Mouse (Mus musculus): ENCODE results near the gene Mitd1. TPM values are rescaled to one million over a fixed set of nuclear protein-coding genes. Genes with fewer than 3 reads are reported as not detected.

Gene Mitd1
- polyA plus RNA-seq, 1 experiment from 2014 or later = 27.6 TPM

- Histone ChIP-seq H3K36me3 (ENCODE audit: control insufficient read depth, insufficient read depth, low read length) (peaks cover 22% of the 10 kb centered on the region; the same call in 1 of the 2 replicates), H3K27ac (ENCODE audit: low read depth, low read length) (peak overlapping the region; percentile 62), H3K4me2 (replicated peaks; ENCODE audit: low read depth, low read length) (peak overlapping the region; percentile 54), H3K9me3 (ENCODE audit: control insufficient read depth, low read length) (peaks cover 8% of the 10 kb centered on the region; the same call in 1 of the 2 replicates), H3K4me3 (ENCODE audit: low read length) (peak overlapping the region; percentile 57), H3K4me1 (ENCODE audit: control insufficient read depth, insufficient read depth, low read length) (0 out of 2 replicates have a peak, but pooled peaks cover 6% of the 10 kb centered on the region), H3K9ac (ENCODE audit: low read depth, low read length) (peak overlapping the region; percentile 51), H3K27me3 (ENCODE audit: control insufficient read depth, insufficient read depth, low read length) (no peaks in the 10 kb centered on the region; the same call in 1 of the 2 replicates)
- ATAC-seq (ENCODE audit: low FRiP score, low TSS enrichment) = peak; percentile 92
- 5% methylated on average over 33 of the region's 33 CpGs for WGBS
Measured at GRCm38 (mm10) chr1:37872131-37873067, 17.8 kb downstream of the Mitd1 start.

- Histone ChIP-seq H3K4me1 (ENCODE audit: control insufficient read depth, insufficient read depth, low read length) (0 out of 2 replicates have a peak, but pooled peaks cover 6% of the 10 kb centered on the region), H3K36me3 (ENCODE audit: control insufficient read depth, insufficient read depth, low read length) (peaks cover 15% of the 10 kb centered on the region; the same call in 1 of the 2 replicates)
- WGBS = 5% methylated on average over 7 of the region's 7 CpGs
Measured at GRCm38 (mm10) chr1:37871704-37872103, 18.5 kb downstream of the Mitd1 start, which contains the start of gene Lipt1. TSS of gene Lipt1 (plus strand) at chr1:37871738.

GRCm38 (mm10) chr1:37869362-37869761, 20.8 kb downstream of the Mitd1 start:
- Histone ChIP-seq H3K36me3 (ENCODE audit: control insufficient read depth, insufficient read depth, low read length) (no peaks in the 10 kb centered on the region), H3K27me3 (ENCODE audit: control insufficient read depth, insufficient read depth, low read length) (no peaks in the 10 kb centered on the region; the same call in 1 of the 2 replicates), H3K4me2 (replicated peaks; ENCODE audit: low read depth, low read length) (no peak overlapping the region), H3K9me3 (ENCODE audit: control insufficient read depth, low read length) (no peaks in the 10 kb centered on the region), H3K9ac (ENCODE audit: low read depth, low read length) (no peak overlapping the region), H3K27ac (ENCODE audit: low read depth, low read length) (no peak overlapping the region), H3K4me1 (ENCODE audit: control insufficient read depth, insufficient read depth, low read length) (0 out of 2 replicates have a peak, but pooled peaks cover 9% of the 10 kb centered on the region), H3K4me3 (ENCODE audit: low read length) (no peak overlapping the region)
- ATAC-seq (ENCODE audit: low FRiP score, low TSS enrichment) = no peak
- 72% methylated on average over 2 of the region's 2 CpGs for WGBS

More at GRCm38 (mm10) chr1:37871704-37872103, 18.5 kb downstream of the Mitd1 start, which contains the start of gene Lipt1:
- H3K9ac ChIP-seq (ENCODE audit: low read depth, low read length) = peak within 1 kb of the TSS; percentile 51
- H3K27me3 ChIP-seq (ENCODE audit: control insufficient read depth, insufficient read depth, low read length) = no peaks in the 10 kb centered on the region; the same call in 1 of the 2 replicates
- peak within 1 kb of the TSS; percentile 62 for H3K27ac ChIP-seq (ENCODE audit: low read depth, low read length)
- peaks cover 8% of the 10 kb centered on the region; the same call in 1 of the 2 replicates for H3K9me3 ChIP-seq (ENCODE audit: control insufficient read depth, low read length)
- ATAC-seq (ENCODE audit: low FRiP score, low TSS enrichment) = peak; percentile 58; the same call in 1 of the 2 replicates
- H3K4me3 ChIP-seq (ENCODE audit: low read length) = peak within 1 kb of the TSS; percentile 57
- peak within 1 kb of the TSS; percentile 54 for H3K4me2 ChIP-seq (replicated peaks; ENCODE audit: low read depth, low read length)

GRCm38 (mm10) chr1:37868640-37869039, 21.6 kb downstream of the Mitd1 start:
- no peaks in the 10 kb centered on the region; the same call in 1 of the 2 replicates for H3K27me3 ChIP-seq (ENCODE audit: control insufficient read depth, insufficient read depth, low read length)
- 64% methylated on average over 10 of the region's 10 CpGs for WGBS

GRCm38 (mm10) chr1:37867684-37868322, 22.4 kb downstream of the Mitd1 start:
- H3K4me1 ChIP-seq (ENCODE audit: control insufficient read depth, insufficient read depth, low read length) = 0 out of 2 replicates have a peak, but pooled peaks cover 6% of the 10 kb centered on the region
- ATAC-seq (ENCODE audit: low FRiP score, low TSS enrichment) = no peak
- H3K4me2 ChIP-seq (replicated peaks; ENCODE audit: low read depth, low read length) = no peak overlapping the region
- no peak overlapping the region for H3K27ac ChIP-seq (ENCODE audit: low read depth, low read length)
- H3K36me3 ChIP-seq (ENCODE audit: control insufficient read depth, insufficient read depth, low read length) = no peaks in the 10 kb centered on the region
- H3K9ac ChIP-seq (ENCODE audit: low read depth, low read length) = no peak overlapping the region
- 71% methylated on average over 10 of the region's 10 CpGs for WGBS
- H3K4me3 ChIP-seq (ENCODE audit: low read length) = no peak overlapping the region
- no peaks in the 10 kb centered on the region; the same call in 1 of the 2 replicates for H3K27me3 ChIP-seq (ENCODE audit: control insufficient read depth, insufficient read depth, low read length)
- H3K9me3 ChIP-seq (ENCODE audit: control insufficient read depth, low read length) = no peaks in the 10 kb centered on the region

More at GRCm38 (mm10) chr1:37868640-37869039, 21.6 kb downstream of the Mitd1 start:
- no peaks in the 10 kb centered on the region for H3K36me3 ChIP-seq (ENCODE audit: control insufficient read depth, insufficient read depth, low read length)
- no peak overlapping the region for H3K4me3 ChIP-seq (ENCODE audit: low read length)
- no peaks in the 10 kb centered on the region for H3K9me3 ChIP-seq (ENCODE audit: control insufficient read depth, low read length)
- no peak overlapping the region for H3K27ac ChIP-seq (ENCODE audit: low read depth, low read length)
- ATAC-seq (ENCODE audit: low FRiP score, low TSS enrichment) = no peak
- H3K4me1 ChIP-seq (ENCODE audit: control insufficient read depth, insufficient read depth, low read length) = 0 out of 2 replicates have a peak, but pooled peaks cover 9% of the 10 kb centered on the region
- H3K4me2 ChIP-seq (replicated peaks; ENCODE audit: low read depth, low read length) = no peak overlapping the region
- H3K9ac ChIP-seq (ENCODE audit: low read depth, low read length) = no peak overlapping the region

- no peak overlapping the region for H3K4me2 ChIP-seq (replicated peaks; ENCODE audit: low read depth, low read length)
- no peak overlapping the region for H3K9ac ChIP-seq (ENCODE audit: low read depth, low read length)
- no peak overlapping the region for H3K4me3 ChIP-seq (ENCODE audit: low read length)
- no peaks in the 10 kb centered on the region; the same call in 1 of the 2 replicates for H3K27me3 ChIP-seq (ENCODE audit: control insufficient read depth, insufficient read depth, low read length)
- H3K4me1 ChIP-seq (ENCODE audit: control insufficient read depth, insufficient read depth, low read length) = 0 out of 2 replicates have a peak, but pooled peaks cover 3% of the 10 kb centered on the region
- no peak overlapping the region for H3K27ac ChIP-seq (ENCODE audit: low read depth, low read length)
- no peaks in the 10 kb centered on the region for H3K9me3 ChIP-seq (ENCODE audit: control insufficient read depth, low read length)
- ATAC-seq (ENCODE audit: low FRiP score, low TSS enrichment) = no peak
- no peaks in the 10 kb centered on the region for H3K36me3 ChIP-seq (ENCODE audit: control insufficient read depth, insufficient read depth, low read length)
- 63% methylated on average over 1 of the region's 1 CpGs for WGBS
Measured at GRCm38 (mm10) chr1:37867056-37867455, 23.2 kb downstream of the Mitd1 start.

GRCm38 (mm10) chr1:37866286-37866685, 23.9 kb downstream of the Mitd1 start, which contains the start of gene Tsga10:
TSS of gene Tsga10 (minus strand) at chr1:37866429.
- 84% methylated on average over 6 of the region's 6 CpGs for WGBS
- 0 out of 2 replicates have a peak, but pooled peaks cover 3% of the 10 kb centered on the region for H3K4me1 ChIP-seq (ENCODE audit: control insufficient read depth, insufficient read depth, low read length)
- peak within 1 kb of the TSS; percentile 77 for H3K27ac ChIP-seq (ENCODE audit: low read depth, low read length)
- ATAC-seq (ENCODE audit: low FRiP score, low TSS enrichment) = no peak
- no peaks in the 10 kb centered on the region for H3K36me3 ChIP-seq (ENCODE audit: control insufficient read depth, insufficient read depth, low read length)
- peak within 1 kb of the TSS; percentile 52 for H3K9ac ChIP-seq (ENCODE audit: low read depth, low read length)
- no peaks in the 10 kb centered on the region for H3K9me3 ChIP-seq (ENCODE audit: control insufficient read depth, low read length)
- no peaks in the 10 kb centered on the region; the same call in 1 of the 2 replicates for H3K27me3 ChIP-seq (ENCODE audit: control insufficient read depth, insufficient read depth, low read length)
- peak within 1 kb of the TSS; percentile 60 for H3K4me2 ChIP-seq (replicated peaks; ENCODE audit: low read depth, low read length)
- H3K4me3 ChIP-seq (ENCODE audit: low read length) = peak within 1 kb of the TSS; percentile 56

- 0 out of 2 replicates have a peak, but pooled peaks cover 3% of the 10 kb centered on the region for H3K4me1 ChIP-seq (ENCODE audit: control insufficient read depth, insufficient read depth, low read length)
- peak overlapping the region; percentile 60 for H3K4me2 ChIP-seq (replicated peaks; ENCODE audit: low read depth, low read length)
- H3K27me3 ChIP-seq (ENCODE audit: control insufficient read depth, insufficient read depth, low read length) = no peaks in the 10 kb centered on the region; the same call in 1 of the 2 replicates
- no peaks in the 10 kb centered on the region for H3K36me3 ChIP-seq (ENCODE audit: control insufficient read depth, insufficient read depth, low read length)
- H3K9ac ChIP-seq (ENCODE audit: low read depth, low read length) = peak overlapping the region; percentile 52
- WGBS = 11% methylated on average over 23 of the region's 23 CpGs
- H3K9me3 ChIP-seq (ENCODE audit: control insufficient read depth, low read length) = no peaks in the 10 kb centered on the region
- H3K4me3 ChIP-seq (ENCODE audit: low read length) = peak overlapping the region; percentile 56
- H3K27ac ChIP-seq (ENCODE audit: low read depth, low read length) = peak overlapping the region; percentile 77
- ATAC-seq (ENCODE audit: low FRiP score, low TSS enrichment) = no peak
Measured at GRCm38 (mm10) chr1:37865401-37866215, 24.6 kb downstream of the Mitd1 start.

All from kidney, embryonic 14.5 days (tissue).